ENCODE assay signal across 32 mouse cellular contexts in genomic region chr15:90351898-90352297, GRCm38 (mm10).
"Had no signal": no experiment of that assay in that cellular context is flagged by ENCODE, and none has a peak within 500 bp of the region (broad histone marks: within the 10 kb centered on the region; RNA-seq: fewer than 3 reads in every experiment).

No protein-coding gene starts in this region.

- H3K36me3 ChIP-seq: heart, embryonic 10.5 days; heart, embryonic 12.5 days; heart, embryonic 13.5 days; heart, embryonic 15.5 days; hindbrain, embryonic 10.5 days; hindbrain, embryonic 12.5 days; hindbrain, embryonic 13.5 days; hindbrain, embryonic 15.5 days; intestine, embryonic 15.5 days; kidney, embryonic 15.5 days had no signal

- H3K27me3 ChIP-seq: heart, embryonic 12.5 days; heart, embryonic 13.5 days; heart, embryonic 15.5 days; hindbrain, embryonic 12.5 days; hindbrain, embryonic 13.5 days; hindbrain, embryonic 15.5 days; intestine, embryonic 15.5 days; kidney, embryonic 15.5 days had no signal

- ATAC-seq: hindbrain, embryonic 16.5 days; hindbrain, postnatal 0 days; inflammation-experienced regulatory T-cells, adult 6 months; intestine, embryonic 15.5 days; intestine, embryonic 16.5 days; intestine, postnatal 0 days had no signal

- H3K4me1 ChIP-seq: heart, embryonic 10.5 days; heart, embryonic 15.5 days; hindbrain, embryonic 10.5 days; hindbrain, embryonic 12.5 days; hindbrain, embryonic 13.5 days; hindbrain, embryonic 15.5 days; intestine, embryonic 15.5 days; kidney, embryonic 15.5 days had no signal

- H3K4me3 ChIP-seq: heart, embryonic 10.5 days; heart, embryonic 12.5 days; heart, embryonic 13.5 days; heart, embryonic 15.5 days; hindbrain, embryonic 10.5 days; hindbrain, embryonic 12.5 days; hindbrain, embryonic 13.5 days; hindbrain, embryonic 15.5 days; intestine, embryonic 15.5 days; kidney, embryonic 15.5 days; layer of hippocampus, adult 2 months; left cerebral cortex, adult 2 months had no signal

- H3K9me3 ChIP-seq: heart, embryonic 10.5 days; heart, embryonic 15.5 days; hindbrain, embryonic 15.5 days; intestine, embryonic 15.5 days; kidney, embryonic 15.5 days had no signal

- DNase-seq: heart, postnatal 10 days; heart, postnatal 14 days; heart, postnatal 4 days; kidney, adult 11 months; kidney, adult 18-20 months; kidney, adult 2 months; kidney, adult 8-10 months; kidney, adult 9 months; kidney, postnatal 10 days; kidney, postnatal 14 days; kidney, postnatal 25 days; kidney, postnatal 36 days; kidney, postnatal 4 days; layer of hippocampus, adult 9-11 months; layer of hippocampus, postnatal 36 days had no signal
